Mouse (Mus musculus): ENCODE results near the gene Gm436.

Gm436 gene

DNA sequence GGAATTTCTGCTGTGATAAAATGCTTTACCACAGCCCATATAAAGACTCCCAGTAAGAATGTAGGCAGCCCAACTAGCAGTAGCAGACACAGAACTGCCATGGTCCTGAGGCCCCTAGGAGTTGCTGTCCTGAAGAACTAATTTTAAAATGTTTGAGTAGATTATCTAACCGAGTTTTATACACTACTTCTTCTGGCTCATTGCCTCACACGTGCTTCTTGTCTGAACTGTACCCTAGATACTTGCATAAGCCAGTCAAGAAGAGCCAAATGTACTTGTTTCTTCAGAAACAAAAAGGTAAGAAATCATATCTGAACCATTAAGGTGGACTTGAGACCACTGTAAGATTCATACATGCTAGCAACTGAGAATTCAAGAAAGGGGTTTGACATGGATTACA, at the start of gene Gm436:
Gm436 (minus strand) TSS at position 101 of the 400 bp plus-strand sequence.
- DNase-seq: no peak

DNA sequence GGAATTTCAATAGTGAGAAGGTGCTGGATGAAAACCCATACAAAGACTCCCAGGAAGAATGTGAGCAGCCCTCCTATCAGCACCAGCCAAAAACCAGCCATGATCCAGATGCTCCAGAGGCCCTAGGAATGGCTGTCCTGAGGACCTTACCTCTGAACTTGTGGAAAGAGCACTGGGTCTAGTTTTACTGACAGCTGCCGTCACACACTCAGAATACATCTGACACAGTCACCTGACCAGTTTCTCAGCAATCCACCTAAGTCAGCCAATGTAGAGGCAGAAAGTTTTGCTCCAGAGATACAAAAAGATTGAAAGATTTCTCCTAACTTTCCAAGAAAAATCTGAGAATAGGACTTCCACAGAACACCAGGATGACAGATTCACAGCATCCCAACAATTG, 35.1 kb upstream of the Gm436 start, which contains the start of gene Gm13178:
Gm13178 (minus strand) TSS at position 101 of the 400 bp plus-strand sequence.
- no peak for DNase-seq

DNA sequence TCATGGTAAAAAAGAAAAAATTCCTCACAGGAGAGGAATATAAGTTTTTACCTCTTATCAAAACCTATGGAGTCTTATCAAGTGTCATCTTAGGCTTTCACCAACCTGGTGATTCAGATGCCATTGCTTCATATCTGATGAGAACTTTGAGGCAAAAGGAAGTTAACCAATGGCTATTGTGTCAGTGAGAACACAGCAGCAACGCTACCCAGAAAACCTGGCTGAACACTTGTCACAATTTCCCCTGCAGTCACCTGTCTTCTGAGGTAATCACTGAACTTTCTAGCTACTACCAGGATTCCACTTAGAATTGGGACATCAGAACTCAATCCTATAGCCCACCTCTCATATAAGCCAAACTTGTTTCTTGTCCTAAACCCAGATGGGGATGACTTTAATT, 33.5 kb upstream of the Gm436 start:
- no peak for DNase-seq

DNA sequence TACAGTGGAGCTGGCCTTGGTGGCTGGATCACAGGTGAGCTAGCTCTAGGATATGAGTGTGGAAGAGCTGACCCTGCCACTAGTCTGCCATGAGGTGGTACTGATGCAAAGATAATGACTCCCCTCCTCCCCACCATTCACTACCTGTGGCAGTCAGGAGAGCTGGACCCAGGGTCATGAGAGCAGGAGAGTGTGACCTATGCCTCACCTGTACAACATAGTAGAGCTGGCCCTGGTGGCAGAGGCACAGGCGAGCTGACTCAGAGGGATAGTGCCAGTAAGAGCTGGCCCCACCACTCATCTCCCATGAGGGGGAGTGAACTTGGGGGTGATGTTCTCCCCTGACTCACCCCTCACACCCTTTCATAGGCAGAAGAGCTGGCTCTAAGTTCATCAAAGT, 32.1 kb upstream of the Gm436 start:
- no peak for DNase-seq

DNA sequence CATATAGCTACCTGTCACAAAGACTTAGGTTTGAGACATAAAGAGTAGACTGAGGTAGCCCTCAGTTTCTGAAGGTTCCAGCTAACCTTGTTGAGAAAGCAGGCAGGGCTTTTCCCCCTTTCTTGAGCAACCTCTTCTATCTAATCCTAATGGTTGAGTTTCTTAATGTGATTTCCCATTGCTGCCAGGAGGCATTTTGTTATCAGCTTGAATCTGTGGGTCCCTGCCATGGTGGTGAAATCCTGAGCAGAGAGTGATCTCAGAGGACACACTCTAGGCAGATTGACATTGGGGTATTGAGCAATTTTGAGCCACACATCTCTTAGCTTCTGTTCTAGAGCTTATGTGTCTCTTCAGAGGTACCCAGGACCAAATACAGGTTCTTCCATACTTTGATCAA, 47.9 kb downstream of the Gm436 start:
- no peak for DNase-seq
